In the genomic region with DNA sequence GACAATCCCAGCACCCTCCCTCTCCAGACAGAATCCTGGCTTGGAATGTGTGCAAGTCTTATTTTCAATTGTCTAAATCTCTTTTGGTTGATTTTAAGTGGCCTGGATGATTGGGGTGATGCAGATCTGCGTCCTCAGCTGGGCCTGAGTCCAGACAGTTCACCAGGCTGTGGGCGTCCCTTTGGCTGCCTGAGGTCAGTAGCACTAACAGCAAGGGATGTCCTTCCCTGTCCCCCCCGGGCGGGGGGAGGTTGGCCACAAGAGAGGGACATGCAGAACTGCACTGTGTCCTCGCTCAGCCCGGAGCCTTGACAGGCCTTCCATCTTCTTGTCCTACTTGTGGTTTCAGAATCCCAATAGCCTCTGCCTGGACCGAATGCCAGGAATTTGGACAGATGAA, we compare ENCODE assay signal across 11 mouse cellular contexts. TPM values are rescaled to one million over a fixed set of nuclear protein-coding genes. Genes with fewer than 3 reads are reported as not detected.
A peak's percentile ranks its signal among the peaks of the same experiment; 100 is the strongest.
DNase-seq lines count a peak whose midpoint lies in the region; ATAC-seq lines count a peak whose summit lies in the region.
"Had no signal": no experiment of that assay in that cellular context is flagged by ENCODE, and none has a peak within 500 bp of the region (broad histone marks: within the 10 kb centered on the region; RNA-seq: fewer than 3 reads in every experiment).

No protein-coding gene starts in this region.

- peaks cover 9% of the 10 kb centered on the region for H3K4me1 ChIP-seq in forebrain, embryonic 15.5 days
- H3K4me1 ChIP-seq in forebrain, embryonic 16.5 days (replicated peaks; ENCODE audit: control insufficient read depth, insufficient read depth, low read length), result peaks cover 4% of the 10 kb centered on the region
- peaks cover 6% of the 10 kb centered on the region; the same call in 1 of the 2 replicates for H3K4me1 ChIP-seq in hindbrain, embryonic 15.5 days (replicated peaks)
- peaks cover 10% of the 10 kb centered on the region; the same call in 1 of the 2 replicates for H3K4me1 ChIP-seq in lung, embryonic 16.5 days (replicated peaks; ENCODE audit: control insufficient read depth, insufficient read depth, low read length)

- no peak overlapping the region for H3K9ac ChIP-seq in forebrain, embryonic 15.5 days (replicated peaks)
- no peak overlapping the region for H3K9ac ChIP-seq in forebrain, embryonic 16.5 days (replicated peaks; ENCODE audit: low read depth, low read length)
- H3K9ac ChIP-seq in hindbrain, embryonic 15.5 days, result no peak overlapping the region
- H3K9ac ChIP-seq in lung, embryonic 16.5 days (ENCODE audit: low read length), result no peak overlapping the region
- H3K9ac ChIP-seq: embryonic facial prominence, embryonic 13.5 days; heart, embryonic 12.5 days; liver, embryonic 14.5 days had no signal

- no peaks in the 10 kb centered on the region for H3K36me3 ChIP-seq in forebrain, embryonic 15.5 days
- no peaks in the 10 kb centered on the region for H3K36me3 ChIP-seq in forebrain, embryonic 16.5 days (ENCODE audit: control insufficient read depth, insufficient read depth)
- no peaks in the 10 kb centered on the region for H3K36me3 ChIP-seq in hindbrain, embryonic 15.5 days
- H3K36me3 ChIP-seq in lung, embryonic 16.5 days (ENCODE audit: control insufficient read depth, insufficient read depth, low read length), result no peaks in the 10 kb centered on the region
- H3K36me3 ChIP-seq: embryonic facial prominence, embryonic 13.5 days; heart, embryonic 12.5 days had no signal

- H3K27ac ChIP-seq in forebrain, embryonic 15.5 days (replicated peaks), result no peak overlapping the region
- H3K27ac ChIP-seq in forebrain, embryonic 16.5 days (ENCODE audit: low read length), result no peak overlapping the region
- no peak overlapping the region for H3K27ac ChIP-seq in hindbrain, embryonic 15.5 days (replicated peaks)
- peak overlapping the region; percentile 50 for H3K27ac ChIP-seq in lung, embryonic 16.5 days (ENCODE audit: low read length)
- H3K27ac ChIP-seq: embryonic facial prominence, embryonic 13.5 days; liver, embryonic 14.5 days had no signal

- no peak overlapping the region for H3K4me2 ChIP-seq in forebrain, embryonic 15.5 days (replicated peaks)
- H3K4me2 ChIP-seq in forebrain, embryonic 16.5 days (ENCODE audit: low read length), result no peak overlapping the region
- H3K4me2 ChIP-seq in hindbrain, embryonic 15.5 days, result no peak overlapping the region
- no peak overlapping the region for H3K4me2 ChIP-seq in lung, embryonic 16.5 days (ENCODE audit: low read depth, low read length)
- H3K4me2 ChIP-seq: embryonic facial prominence, embryonic 13.5 days; heart, embryonic 12.5 days had no signal

- 0 out of 2 replicates have a peak, but pooled peaks have one; percentile 45 for ATAC-seq in forebrain, embryonic 15.5 days (replicated peaks)
- ATAC-seq in forebrain, embryonic 16.5 days, result no peak
- 0 out of 2 replicates have a peak, but pooled peaks have one; percentile 35 for ATAC-seq in hindbrain, embryonic 15.5 days (ENCODE audit: low FRiP score, low read depth)
- ATAC-seq in lung, embryonic 16.5 days (ENCODE audit: low read depth), result peak; percentile 80
- no peak for ATAC-seq in activated CD4-positive, CD25-positive, alpha-beta regulatory T cell, adult 4 months

- H3K4me3 ChIP-seq in forebrain, embryonic 15.5 days, result no peak overlapping the region
- H3K4me3 ChIP-seq in forebrain, embryonic 16.5 days (replicated peaks; ENCODE audit: low read length), result no peak overlapping the region
- no peak overlapping the region for H3K4me3 ChIP-seq in hindbrain, embryonic 15.5 days
- H3K4me3 ChIP-seq in lung, embryonic 16.5 days (ENCODE audit: low read length), result no peak overlapping the region
- H3K4me3 ChIP-seq: embryonic facial prominence, embryonic 13.5 days; heart, embryonic 12.5 days had no signal

- 57% methylated on average over 7 of the region's 7 CpGs for WGBS in forebrain, embryonic 15.5 days
- 64% methylated on average over 7 of the region's 7 CpGs for WGBS in forebrain, embryonic 16.5 days
- WGBS in hindbrain, embryonic 15.5 days, result 29% methylated on average over 7 of the region's 7 CpGs
- 53% methylated on average over 7 of the region's 7 CpGs for WGBS in lung, embryonic 16.5 days

- no peaks in the 10 kb centered on the region for H3K27me3 ChIP-seq in forebrain, embryonic 15.5 days
- H3K27me3 ChIP-seq in forebrain, embryonic 16.5 days (replicated peaks; ENCODE audit: control insufficient read depth, insufficient read depth, low read length), result no peaks in the 10 kb centered on the region
- H3K27me3 ChIP-seq in hindbrain, embryonic 15.5 days, result no peaks in the 10 kb centered on the region
- no peaks in the 10 kb centered on the region for H3K27me3 ChIP-seq in lung, embryonic 16.5 days (ENCODE audit: control insufficient read depth, insufficient read depth, low read depth, low read length)
- H3K27me3 ChIP-seq: embryonic facial prominence, embryonic 13.5 days; heart, embryonic 12.5 days had no signal

- DNase-seq in adipocyte (ENCODE audit: low spot score), result peak; percentile 23
- DNase-seq in thymus, postnatal 36 days, result no peak
- DNase-seq in spleen, postnatal 4 days (ENCODE audit: low spot score in 2 of 2), result no peak

- no peaks in the 10 kb centered on the region for H3K9me3 ChIP-seq in forebrain, embryonic 15.5 days
- no peaks in the 10 kb centered on the region for H3K9me3 ChIP-seq in forebrain, embryonic 16.5 days (ENCODE audit: control insufficient read depth, low read length)
- no peaks in the 10 kb centered on the region for H3K9me3 ChIP-seq in hindbrain, embryonic 15.5 days
- no peaks in the 10 kb centered on the region for H3K9me3 ChIP-seq in lung, embryonic 16.5 days (ENCODE audit: control insufficient read depth, low read length)
- H3K9me3 ChIP-seq: embryonic facial prominence, embryonic 13.5 days; heart, embryonic 12.5 days had no signal

RNA-seq across cellular contexts. Expression of gene Hs1bp3, which starts 52.1 kb away (rescaled TPM):
- 11.0 and 11.6 TPM in 2 replicates for polyA plus RNA-seq in forebrain, embryonic 15.5 days (2015; fragmentation: Nextera tagmentation; extraction: Ambion mirVana)
- 11.1 and 12.3 TPM in 2 replicates for polyA plus RNA-seq in forebrain, embryonic 16.5 days (2015; fragmentation: Nextera tagmentation; extraction: Ambion mirVana)
- polyA plus RNA-seq in hindbrain, embryonic 15.5 days (2015; fragmentation: Nextera tagmentation; extraction: Ambion mirVana), result 10.2 and 10.8 TPM in 2 replicates
- polyA plus RNA-seq in lung, embryonic 16.5 days (2015; fragmentation: Nextera tagmentation; extraction: Ambion mirVana), result 16.4 and 16.9 TPM in 2 replicates
- polyA plus RNA-seq in activated CD4-positive, CD25-positive, alpha-beta regulatory T cell, adult 4 months (2017; shearing (Covaris generic)), result 1 to 10 TPM; 3.3 TPM

Comparison
In these comparisons a context has a peak if more than half of its experiments do, and no peak if none do; other contexts are left out.
1. ATAC-seq: peak in forebrain, embryonic 15.5 days (single experiment), hindbrain, embryonic 15.5 days (single experiment) and lung, embryonic 16.5 days (single experiment); none in forebrain, embryonic 16.5 days (single experiment) and activated CD4-positive, CD25-positive, alpha-beta regulatory T cell, adult 4 months (single experiment).